Mouse (Mus musculus): ENCODE measurements around the gene Gse1. TPM values are rescaled to one million over a fixed set of nuclear protein-coding genes. Genes with fewer than 3 reads are reported as not detected.
A peak's percentile ranks its signal among the peaks of the same experiment; 100 is the strongest.

Gse1 gene
- polyA plus RNA-seq, 1 experiment: 70.4 TPM

- TF ChIP-seq POLR2A (IDR thresholded peaks at IDR 0.05; ENCODE audit: borderline replicate concordance, extremely low read depth, insufficient read depth, insufficient read length, poor library complexity, severe bottlenecking) (no peak), CTCF (IDR thresholded peaks at IDR 0.05; ENCODE audit: borderline replicate concordance, extremely low read depth, insufficient read depth, insufficient read length) (no peak)
- DNase-seq (ENCODE audit: low read depth): peak; percentile 90
Measured at GRCm38 (mm10) chr8:120549922-120550321, 321.7 kb downstream of the Gse1 start.

GRCm38 (mm10) chr8:120550430-120550829 lies 322.2 kb downstream of the Gse1 start:
- no peak for TF ChIP-seq POLR2A (IDR thresholded peaks at IDR 0.05; ENCODE audit: borderline replicate concordance, extremely low read depth, insufficient read depth, insufficient read length, poor library complexity, severe bottlenecking)
- no peak for TF ChIP-seq CTCF (IDR thresholded peaks at IDR 0.05; ENCODE audit: borderline replicate concordance, extremely low read depth, insufficient read depth, insufficient read length)
- peak; percentile 59 for DNase-seq (ENCODE audit: low read depth)

GRCm38 (mm10) chr8:120550937-120551676 lies 322.9 kb downstream of the Gse1 start:
- no peak for TF ChIP-seq CTCF (IDR thresholded peaks at IDR 0.05; ENCODE audit: borderline replicate concordance, extremely low read depth, insufficient read depth, insufficient read length)
- no peak for TF ChIP-seq POLR2A (IDR thresholded peaks at IDR 0.05; ENCODE audit: borderline replicate concordance, extremely low read depth, insufficient read depth, insufficient read length, poor library complexity, severe bottlenecking)
- DNase-seq (ENCODE audit: low read depth): peak; percentile 79

- TF ChIP-seq POLR2A (IDR thresholded peaks at IDR 0.05; ENCODE audit: borderline replicate concordance, extremely low read depth, insufficient read depth, insufficient read length, poor library complexity, severe bottlenecking) (no peak), CTCF (IDR thresholded peaks at IDR 0.05; ENCODE audit: borderline replicate concordance, extremely low read depth, insufficient read depth, insufficient read length) (no peak)
- DNase-seq (ENCODE audit: low read depth): no peak
Measured at GRCm38 (mm10) chr8:120551677-120551980, 323.4 kb downstream of the Gse1 start.

- DNase-seq (ENCODE audit: low read depth): no peak
- TF ChIP-seq CTCF (IDR thresholded peaks at IDR 0.05; ENCODE audit: borderline replicate concordance, extremely low read depth, insufficient read depth, insufficient read length) (no peak), POLR2A (IDR thresholded peaks at IDR 0.05; ENCODE audit: borderline replicate concordance, extremely low read depth, insufficient read depth, insufficient read length, poor library complexity, severe bottlenecking) (no peak)
Measured at GRCm38 (mm10) chr8:120552509-120552908, 324.3 kb downstream of the Gse1 start.

- TF ChIP-seq CTCF (IDR thresholded peaks at IDR 0.05; ENCODE audit: borderline replicate concordance, extremely low read depth, insufficient read depth, insufficient read length) (peak; percentile 17; the same call in 1 of the 2 replicates), POLR2A (IDR thresholded peaks at IDR 0.05; ENCODE audit: borderline replicate concordance, extremely low read depth, insufficient read depth, insufficient read length, poor library complexity, severe bottlenecking) (no peak)
- DNase-seq (ENCODE audit: low read depth): no peak
Measured at GRCm38 (mm10) chr8:120553441-120554123, 325.3 kb downstream of the Gse1 start.

- DNase-seq (ENCODE audit: low read depth): no peak
- no peak for TF ChIP-seq CTCF (IDR thresholded peaks at IDR 0.05; ENCODE audit: borderline replicate concordance, extremely low read depth, insufficient read depth, insufficient read length)
- TF ChIP-seq POLR2A (IDR thresholded peaks at IDR 0.05; ENCODE audit: borderline replicate concordance, extremely low read depth, insufficient read depth, insufficient read length, poor library complexity, severe bottlenecking): no peak
Measured at GRCm38 (mm10) chr8:120554466-120555039, 326.3 kb downstream of the Gse1 start.

- DNase-seq (ENCODE audit: low read depth): no peak
Measured at GRCm38 (mm10) chr8:120556198-120556892, 328.1 kb downstream of the Gse1 start.

GRCm38 (mm10) chr8:120557170-120557965 lies 329.1 kb downstream of the Gse1 start:
- DNase-seq (ENCODE audit: low read depth): peak; percentile 86
- TF ChIP-seq CTCF (IDR thresholded peaks at IDR 0.05; ENCODE audit: borderline replicate concordance, extremely low read depth, insufficient read depth, insufficient read length): no peak
- TF ChIP-seq POLR2A (IDR thresholded peaks at IDR 0.05; ENCODE audit: borderline replicate concordance, extremely low read depth, insufficient read depth, insufficient read length, poor library complexity, severe bottlenecking): no peak

More at GRCm38 (mm10) chr8:120556198-120556892, 328.1 kb downstream of the Gse1 start:
- TF ChIP-seq CTCF (IDR thresholded peaks at IDR 0.05; ENCODE audit: borderline replicate concordance, extremely low read depth, insufficient read depth, insufficient read length) (no peak), POLR2A (IDR thresholded peaks at IDR 0.05; ENCODE audit: borderline replicate concordance, extremely low read depth, insufficient read depth, insufficient read length, poor library complexity, severe bottlenecking) (no peak)

- TF ChIP-seq CTCF (IDR thresholded peaks at IDR 0.05; ENCODE audit: borderline replicate concordance, extremely low read depth, insufficient read depth, insufficient read length) (no peak), POLR2A (IDR thresholded peaks at IDR 0.05; ENCODE audit: borderline replicate concordance, extremely low read depth, insufficient read depth, insufficient read length, poor library complexity, severe bottlenecking) (no peak)
- peak; percentile 61 for DNase-seq (ENCODE audit: low read depth)
Measured at GRCm38 (mm10) chr8:120558162-120558561, 329.9 kb downstream of the Gse1 start.

Measured in brain, embryonic 14.5 days (tissue).